Mouse (Mus musculus) liver, embryonic 13.5 days (tissue): ENCODE measurements around the gene Ctnnbip1. TPM values are rescaled to one million over a fixed set of nuclear protein-coding genes. Genes with fewer than 3 reads are reported as not detected.

Experiments used
- ATAC-seq: fragments of 200-750 bp; cut with Nextera tagmentation; 2 replicates; pipeline ENCODE4 v1.8.0; 2017; ENCODE audit warnings: low read depth, mild to moderate bottlenecking, moderate number of reproducible peaks, moderate library complexity
- DNase-seq: peaks from one replicate; pipeline ENCODE4 v3.0.0; 2022
- H3K27ac ChIP-seq: fragments of 300-500 bp; sonication (generic); 2 replicates; pipeline ENCODE4 v1.5.1; 2015; ENCODE audit warnings: moderate library complexity, mild to moderate bottlenecking, inconsistent platforms
- H3K27me3 ChIP-seq: fragments of 300-500 bp; sonication (generic); 2 replicates; pipeline ENCODE4 v1.6.1; 2015; ENCODE audit warnings: mild to moderate bottlenecking, inconsistent platforms
- H3K36me3 ChIP-seq: fragments of 300-500 bp; sonication (generic); 2 replicates; pipeline ENCODE4 v1.6.1; 2015; ENCODE audit warnings: mild to moderate bottlenecking, inconsistent platforms
- H3K4me1 ChIP-seq: fragments of 300-500 bp; sonication (generic); replicated peaks from 2 replicates; pipeline ENCODE4 v1.6.1; 2015; ENCODE audit warnings: inconsistent platforms
- H3K4me2 ChIP-seq: fragments of 300-500 bp; sonication (generic); 2 replicates; pipeline ENCODE4 v1.6.1; 2015; ENCODE audit warnings: inconsistent platforms, mild to moderate bottlenecking, moderate library complexity
- H3K4me3 ChIP-seq: fragments of 300-500 bp; sonication (generic); replicated peaks from 2 replicates; pipeline ENCODE4 v1.5.1; 2015; ENCODE audit warnings: mild to moderate bottlenecking, inconsistent platforms
- H3K9ac ChIP-seq: fragments of 300-500 bp; sonication (generic); 2 replicates; pipeline ENCODE4 v1.6.1; 2015; ENCODE audit warnings: mild to moderate bottlenecking, inconsistent platforms
- H3K9me3 ChIP-seq: fragments of 300-500 bp; sonication (generic); replicated peaks from 2 replicates; pipeline ENCODE4 v1.6.1; 2016; ENCODE audit warnings: inconsistent platforms
- WGBS: fragments of 180-500 bp; shearing (Covaris S2); methylation state at CpG from one replicate; pipeline ENCODE4 v1.1.7; 2015; ENCODE audit not compliant: insufficient replicate concordance; 5-methylcytosine and 5-hydroxymethylcytosine counted together
- polyA plus RNA-seq: library from polyadenylated mRNA; unstranded; fragments of >200 nt; fragmentation: Nextera tagmentation; extraction: Ambion mirVana; gene quantifications from 2 replicates; pipeline ENCODE4 v1.2.1, GENCODE M21; 2015

Ctnnbip1 gene
- polyA plus RNA-seq, 1 experiment from 2014 or later = 6.5 TPM

GRCm38 (mm10) chr4:149523961-149524360 lies 5.9 kb downstream of the Ctnnbip1 start:
- Histone ChIP-seq H3K4me2 (no peak overlapping the region), H3K27me3 (peaks cover 13% of the 10 kb centered on the region), H3K9me3 (no peaks in the 10 kb centered on the region), H3K4me3 (no peak overlapping the region), H3K36me3 (no peaks in the 10 kb centered on the region), H3K4me1 (peaks cover 3% of the 10 kb centered on the region), H3K27ac (no peak overlapping the region), H3K9ac (no peak overlapping the region)
- ATAC-seq (no peak), DNase-seq (no peak)
- 76% methylated on average over 6 of the region's 6 CpGs for WGBS

GRCm38 (mm10) chr4:149525170-149525569 lies 7.1 kb downstream of the Ctnnbip1 start:
- Histone ChIP-seq H3K9me3 (no peaks in the 10 kb centered on the region), H3K36me3 (no peaks in the 10 kb centered on the region), H3K9ac (no peak overlapping the region; the same call in 1 of the 2 replicates), H3K4me3 (no peak overlapping the region), H3K4me2 (no peak overlapping the region), H3K4me1 (0 out of 2 replicates have a peak, but pooled peaks cover 2% of the 10 kb centered on the region), H3K27ac (no peak overlapping the region), H3K27me3 (0 out of 2 replicates have a peak, but pooled peaks cover 4% of the 10 kb centered on the region)
- ATAC-seq = no peak
- 71% methylated on average over 4 of the region's 4 CpGs for WGBS
- DNase-seq = no peak

GRCm38 (mm10) chr4:149525811-149526210 lies 7.8 kb downstream of the Ctnnbip1 start:
- Histone ChIP-seq H3K9ac (no peak overlapping the region), H3K27ac (no peak overlapping the region), H3K36me3 (no peaks in the 10 kb centered on the region), H3K4me1 (0 out of 2 replicates have a peak, but pooled peaks cover 2% of the 10 kb centered on the region), H3K27me3 (no peaks in the 10 kb centered on the region), H3K9me3 (no peaks in the 10 kb centered on the region), H3K4me3 (no peak overlapping the region), H3K4me2 (no peak overlapping the region)
- no peak for DNase-seq
- 67% methylated on average over 6 of the region's 6 CpGs for WGBS
- no peak for ATAC-seq

GRCm38 (mm10) chr4:149526330-149526729 lies 8.3 kb downstream of the Ctnnbip1 start:
- H3K9ac ChIP-seq = no peak overlapping the region
- H3K36me3 ChIP-seq = no peaks in the 10 kb centered on the region
- H3K4me3 ChIP-seq = no peak overlapping the region
- H3K4me2 ChIP-seq = no peak overlapping the region
- H3K4me1 ChIP-seq = 0 out of 2 replicates have a peak, but pooled peaks cover 2% of the 10 kb centered on the region
- DNase-seq (no peak), ATAC-seq (no peak)
- H3K27ac ChIP-seq = no peak overlapping the region
- 57% methylated on average over 7 of the region's 7 CpGs for WGBS
- no peaks in the 10 kb centered on the region for H3K27me3 ChIP-seq
- H3K9me3 ChIP-seq = no peaks in the 10 kb centered on the region

- Histone ChIP-seq H3K4me3 (no peak overlapping the region), H3K9ac (no peak overlapping the region), H3K9me3 (no peaks in the 10 kb centered on the region), H3K4me2 (no peak overlapping the region), H3K27me3 (no peaks in the 10 kb centered on the region), H3K27ac (no peak overlapping the region), H3K4me1 (0 out of 2 replicates have a peak, but pooled peaks cover 2% of the 10 kb centered on the region), H3K36me3 (no peaks in the 10 kb centered on the region)
- no peak for ATAC-seq
- DNase-seq = no peak
- WGBS = 62% methylated on average over 15 of the region's 15 CpGs
These were observed 9.8 kb downstream of the Ctnnbip1 start for GRCm38 (mm10) chr4:149527621-149528354.

GRCm38 (mm10) chr4:149529691-149530090 lies 11.7 kb downstream of the Ctnnbip1 start:
- DNase-seq (no peak), ATAC-seq (no peak)
- Histone ChIP-seq H3K36me3 (no peaks in the 10 kb centered on the region), H3K9ac (no peak overlapping the region), H3K27ac (no peak overlapping the region), H3K4me3 (no peak overlapping the region), H3K4me2 (no peak overlapping the region), H3K4me1 (0 out of 2 replicates have a peak, but pooled peaks cover 2% of the 10 kb centered on the region), H3K9me3 (no peaks in the 10 kb centered on the region), H3K27me3 (no peaks in the 10 kb centered on the region)
- 53% methylated on average over 6 of the region's 6 CpGs for WGBS

GRCm38 (mm10) chr4:149539441-149539840 lies 21.4 kb downstream of the Ctnnbip1 start:
- Histone ChIP-seq H3K4me2 (no peak overlapping the region), H3K4me1 (peaks cover 4% of the 10 kb centered on the region), H3K9me3 (no peaks in the 10 kb centered on the region), H3K4me3 (no peak overlapping the region), H3K27ac (no peak overlapping the region), H3K36me3 (no peaks in the 10 kb centered on the region), H3K27me3 (no peaks in the 10 kb centered on the region), H3K9ac (no peak overlapping the region)
- ATAC-seq (no peak), DNase-seq (no peak)
- 65% methylated on average over 8 of the region's 8 CpGs for WGBS

GRCm38 (mm10) chr4:149541935-149542334 lies 23.9 kb downstream of the Ctnnbip1 start:
- DNase-seq (no peak), ATAC-seq (no peak)
- Histone ChIP-seq H3K36me3 (no peaks in the 10 kb centered on the region), H3K9ac (no peak overlapping the region), H3K27me3 (no peaks in the 10 kb centered on the region), H3K9me3 (no peaks in the 10 kb centered on the region), H3K4me1 (peaks cover 12% of the 10 kb centered on the region), H3K4me3 (no peak overlapping the region), H3K4me2 (no peak overlapping the region), H3K27ac (no peak overlapping the region)
- WGBS = 39% methylated on average over 5 of the region's 5 CpGs

- DNase-seq = no peak
- Histone ChIP-seq H3K27me3 (no peaks in the 10 kb centered on the region), H3K4me1 (peaks cover 17% of the 10 kb centered on the region), H3K4me3 (no peak overlapping the region), H3K36me3 (no peaks in the 10 kb centered on the region), H3K27ac (no peak overlapping the region), H3K9ac (no peak overlapping the region), H3K9me3 (no peaks in the 10 kb centered on the region), H3K4me2 (no peak overlapping the region)
- 73% methylated on average over 12 of the region's 12 CpGs for WGBS
- ATAC-seq = no peak
These were observed 24.4 kb downstream of the Ctnnbip1 start for GRCm38 (mm10) chr4:149542431-149542830.

- Histone ChIP-seq H3K27ac (no peak overlapping the region), H3K27me3 (no peaks in the 10 kb centered on the region), H3K4me3 (no peak overlapping the region), H3K4me2 (no peak overlapping the region), H3K9me3 (no peaks in the 10 kb centered on the region), H3K4me1 (peaks cover 18% of the 10 kb centered on the region), H3K9ac (no peak overlapping the region), H3K36me3 (no peaks in the 10 kb centered on the region)
- ATAC-seq = no peak
- peak; percentile 49 for DNase-seq
- 40% methylated on average over 10 of the region's 10 CpGs for WGBS
These were observed 25.0 kb downstream of the Ctnnbip1 start for GRCm38 (mm10) chr4:149542927-149543553.

GRCm38 (mm10) chr4:149544892-149545291 lies 26.9 kb downstream of the Ctnnbip1 start:
- DNase-seq (no peak), ATAC-seq (no peak)
- Histone ChIP-seq H3K4me2 (no peak overlapping the region), H3K4me3 (no peak overlapping the region), H3K9ac (no peak overlapping the region), H3K9me3 (no peaks in the 10 kb centered on the region), H3K27me3 (no peaks in the 10 kb centered on the region), H3K4me1 (peaks cover 18% of the 10 kb centered on the region), H3K27ac (no peak overlapping the region), H3K36me3 (no peaks in the 10 kb centered on the region)
- WGBS = 81% methylated on average over 8 of the region's 8 CpGs
